Mouse (Mus musculus): Measurements from ENCODE around the gene Mab21l3. TPM values are rescaled to one million over a fixed set of nuclear protein-coding genes. Genes with fewer than 3 reads are reported as not detected.
A peak's percentile ranks its signal among the peaks of the same experiment; 100 is the strongest.

Gene Mab21l3
- total and polyA plus RNA-seq, 3 experiments, result 1.9 to 3.4 (median 2.8) TPM

- Histone ChIP-seq H3K27ac (ENCODE audit: insufficient read depth, low read depth) (no peak overlapping the region), H3K79me2 (replicated peaks; ENCODE audit: control insufficient read depth, extremely low read depth, insufficient read depth, poor library complexity, severe bottlenecking) (no peaks in the 10 kb centered on the region), H3K4me1 (ENCODE audit: control insufficient read depth in 1 of 2, insufficient read depth in 2 of 2) (peaks cover 17 to 40% of the 10 kb centered on the region in 2 experiments), H3K4me2 (ENCODE audit: insufficient read depth, low read depth, poor library complexity, severe bottlenecking) (no peak overlapping the region), H3K4me3 (replicated peaks in 1 of 3; ENCODE audit: low read depth in 2 of 3, low read length in 2 of 3, poor library complexity in 1 of 3) (no peak overlapping the region), H3K27me3 (replicated peaks) (no peaks in the 10 kb centered on the region), H3K9me3 (replicated peaks; ENCODE audit: low read length) (no peaks in the 10 kb centered on the region), H3K36me3 (replicated peaks in 1 of 2; ENCODE audit: control insufficient read depth in 1 of 2, insufficient read depth in 1 of 2, low read length in 1 of 2) (no peaks in the 10 kb centered on the region), H3K9ac (ENCODE audit: insufficient read depth, low read depth) (no peak overlapping the region)
- no peak for DNase-seq (ENCODE audit: extremely low read depth)
- in situ Hi-C loops (cut with MboI; ENCODE audit: low pct_ligation_motif_present, low pct_unique_long_range_greater_than_20kb, low sequenced_read_pairs) (loop anchor here (10.0 to 25.0 kb wide), 3 partner anchors 208 to 840 kb away; partner anchors contain the start of gene Ttf2), dilution Hi-C loops (cut with MboI; ENCODE audit: extremely low pct_ligation_motif_present, extremely low pct_unique_long_range_greater_than_20kb, low sequenced_read_pairs) (no loop called here)
- no peak for TF ChIP-seq KAT2A (IDR thresholded peaks at IDR 0.05; ENCODE audit: insufficient replicate concordance, low read length)
- no peak for TF ChIP-seq MYC (IDR thresholded peaks at IDR 0.05; ENCODE audit: low read depth, low read length)
- TF ChIP-seq BHLHE40 (IDR thresholded peaks at IDR 0.05; ENCODE audit: low read depth, low read length), result no peak
- TF ChIP-seq MXI1 (IDR thresholded peaks at IDR 0.05; ENCODE audit: low read depth, low read length), result no peak
- TF ChIP-seq RCOR1 (conservative IDR thresholded peaks at IDR 0.05; ENCODE audit: low read depth, low read length), result no peak
- no peak for TF ChIP-seq TCF12 (IDR thresholded peaks at IDR 0.05; ENCODE audit: low read depth, low read length)
- TF ChIP-seq ZKSCAN1 (IDR thresholded peaks at IDR 0.05; ENCODE audit: borderline replicate concordance, low read depth, low read length), result no peak
- TF ChIP-seq JUND (conservative IDR thresholded peaks at IDR 0.05; ENCODE audit: low read depth, low read length), result no peak
- no peak for TF ChIP-seq JUN (IDR thresholded peaks at IDR 0.05; ENCODE audit: insufficient read depth, low read depth, low read length)
- no peak for TF ChIP-seq SIN3A (IDR thresholded peaks at IDR 0.05; ENCODE audit: low read length)
- TF ChIP-seq HCFC1 (IDR thresholded peaks at IDR 0.05; ENCODE audit: low read depth, low read length), result no peak
- TF ChIP-seq MEF2A (IDR thresholded peaks at IDR 0.05; ENCODE audit: borderline replicate concordance, low read depth, low read length), result no peak
- TF ChIP-seq POLR2AphosphoS2 (IDR thresholded peaks at IDR 0.05; ENCODE audit: low read depth, low read length), result no peak
These were observed 46.0 kb downstream of the Mab21l3 start for GRCm38 (mm10) chr3:101802746-101803145.

- Histone ChIP-seq H3K27me3 (replicated peaks) (no peaks in the 10 kb centered on the region), H3K36me3 (replicated peaks in 1 of 2; ENCODE audit: control insufficient read depth in 1 of 2, insufficient read depth in 1 of 2, low read length in 1 of 2) (no peaks in the 10 kb centered on the region), H3K4me1 (ENCODE audit: control insufficient read depth in 1 of 2, insufficient read depth in 2 of 2) (peaks cover 16 to 45% of the 10 kb centered on the region in 2 experiments), H3K4me2 (ENCODE audit: insufficient read depth, low read depth, poor library complexity, severe bottlenecking) (peak overlapping the region; percentile 93), H3K9me3 (replicated peaks; ENCODE audit: low read length) (no peaks in the 10 kb centered on the region), H3K79me2 (replicated peaks; ENCODE audit: control insufficient read depth, extremely low read depth, insufficient read depth, poor library complexity, severe bottlenecking) (no peaks in the 10 kb centered on the region), H3K9ac (ENCODE audit: insufficient read depth, low read depth) (no peak overlapping the region), H3K27ac (ENCODE audit: insufficient read depth, low read depth) (no peak overlapping the region), H3K4me3 (replicated peaks in 1 of 3; ENCODE audit: low read depth in 2 of 3, low read length in 2 of 3, poor library complexity in 1 of 3) (peak overlapping the region in 1 of 3 experiments; percentile 36)
- dilution Hi-C loops (cut with MboI; ENCODE audit: extremely low pct_ligation_motif_present, extremely low pct_unique_long_range_greater_than_20kb, low sequenced_read_pairs) (no loop called here), in situ Hi-C loops (cut with MboI; ENCODE audit: low pct_ligation_motif_present, low pct_unique_long_range_greater_than_20kb, low sequenced_read_pairs) (loop anchor here (10.0 to 25.0 kb wide), 3 partner anchors 206 to 838 kb away; partner anchors contain the start of gene Ttf2)
- TF ChIP-seq TCF12 (IDR thresholded peaks at IDR 0.05; ENCODE audit: low read depth, low read length), result no peak
- TF ChIP-seq MAZ (IDR thresholded peaks at IDR 0.05; ENCODE audit: low read depth, low read length), result 0 out of 2 replicates have a peak, but pooled peaks have one; percentile 21
- peak; percentile 52 for DNase-seq (ENCODE audit: extremely low read depth)
These were observed 48.2 kb downstream of the Mab21l3 start for GRCm38 (mm10) chr3:101800596-101801018.

Data from CH12.LX (cell line).